Mouse (Mus musculus): ENCODE data around the gene Olfr119.
"Not testable (repeated sequence)": the region's sequence is repeated elsewhere in the genome, so short reads cannot be mapped to it uniquely, and the experiment has no call there.

The Olfr119 gene

DNA sequence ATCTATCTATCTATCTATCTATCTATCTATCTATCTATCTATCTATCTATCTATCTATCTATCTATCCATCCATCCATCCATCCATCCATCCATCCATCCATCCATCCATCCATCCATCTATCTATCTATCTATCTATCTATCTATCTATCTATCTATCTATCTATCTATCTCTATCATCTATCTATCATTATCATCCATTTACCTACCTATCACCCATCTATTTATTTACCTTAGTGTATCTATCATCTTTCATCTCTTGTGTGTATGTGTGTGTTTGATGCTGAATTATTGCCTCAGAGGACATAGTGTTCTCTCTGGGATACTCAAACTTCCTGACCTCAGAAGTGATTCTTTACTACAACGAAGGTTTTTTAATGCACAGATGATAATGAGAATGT is at the start of gene Olfr119:
Olfr119 (plus strand) TSS at position 301 of the 400 bp plus-strand sequence.
- not testable (repeated sequence) for DNase-seq (ENCODE audit: low read depth)

DNA sequence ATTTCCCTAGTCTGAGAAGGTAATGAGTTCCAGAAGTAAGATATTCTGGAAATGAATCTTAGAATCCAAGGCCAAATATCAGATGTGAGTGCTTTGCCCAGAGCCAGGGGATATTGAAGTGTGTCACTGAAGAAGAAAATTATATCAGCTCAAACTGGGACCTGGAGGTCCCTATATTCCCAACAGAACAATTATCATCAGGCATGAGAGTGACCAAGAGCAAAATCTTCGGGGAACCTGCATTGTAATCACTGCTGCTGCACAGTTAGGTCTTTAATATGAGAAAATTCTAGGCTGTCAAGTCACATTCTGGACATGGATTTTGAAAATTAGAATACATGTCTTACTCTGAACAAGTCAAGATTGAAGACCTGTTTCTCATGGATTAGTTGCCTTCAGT is 32.7 kb upstream of the Olfr119 start, which contains the start of gene Olfr117:
Olfr117 (minus strand) TSS at position 101 of the 400 bp plus-strand sequence.
- DNase-seq (ENCODE audit: low read depth), result no peak

DNA sequence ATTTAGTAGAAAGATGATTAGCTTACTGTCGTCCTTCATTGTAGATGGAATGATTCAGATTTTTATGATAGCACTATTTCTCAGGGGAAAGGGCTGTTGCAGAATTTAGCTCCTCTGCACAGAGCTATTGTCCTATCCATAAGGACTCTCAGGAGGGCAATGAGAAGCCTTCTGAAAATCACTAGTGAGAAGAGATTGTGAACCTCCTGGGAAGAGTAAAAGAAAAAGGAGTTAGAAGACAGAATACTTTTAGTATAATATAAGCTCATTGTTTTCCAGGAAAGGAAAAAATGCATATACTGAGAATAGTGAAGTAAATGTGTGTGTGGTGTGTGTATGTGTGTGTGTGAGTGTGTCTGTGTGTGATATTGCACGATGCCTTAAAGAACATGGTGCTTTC is 29.7 kb upstream of the Olfr119 start, which contains the start of gene Olfr118:
Olfr118 (plus strand) TSS at position 301 of the 400 bp plus-strand sequence.
- DNase-seq (ENCODE audit: low read depth), result no peak

DNA sequence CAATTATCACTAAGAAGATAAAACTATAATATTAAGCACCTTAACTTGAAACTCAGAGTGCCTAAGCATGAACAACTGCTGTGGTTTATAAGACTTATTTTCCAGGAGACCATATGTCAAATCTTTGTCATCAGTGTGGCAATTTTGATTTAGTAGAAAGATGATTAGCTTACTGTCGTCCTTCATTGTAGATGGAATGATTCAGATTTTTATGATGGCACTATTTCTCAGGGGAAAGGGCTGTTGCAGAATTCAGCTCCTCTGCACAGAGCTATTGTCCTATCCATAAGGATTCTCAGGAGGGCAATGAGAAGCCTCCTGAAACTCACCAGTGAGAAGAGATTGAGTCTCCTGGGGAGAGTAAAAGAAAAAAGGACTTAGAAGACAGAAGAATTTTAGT is 25.1 kb downstream of the Olfr119 start, which contains the start of gene Olfr120:
Olfr120 (plus strand) TSS at position 301 of the 400 bp plus-strand sequence.
- DNase-seq (ENCODE audit: low read depth), result no peak

DNA sequence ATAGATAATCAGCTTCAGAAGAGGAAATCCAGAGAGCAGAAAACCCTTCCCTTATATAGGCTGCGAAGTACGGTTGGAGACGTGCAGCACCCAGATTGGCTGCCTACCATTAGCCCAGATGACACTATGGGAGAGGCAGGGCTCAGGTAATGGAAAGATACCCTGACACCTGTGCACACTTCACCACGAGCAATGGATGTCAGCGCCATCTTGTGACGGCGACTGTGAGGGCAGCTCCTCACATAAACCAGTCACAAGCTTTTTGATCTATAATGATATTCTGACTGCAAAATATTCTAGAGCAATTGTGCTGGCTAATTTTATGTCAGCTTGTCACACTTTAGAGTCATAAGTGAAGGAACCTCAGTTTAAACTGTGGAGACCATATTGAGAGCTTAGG is 41.7 kb downstream of the Olfr119 start:
- DNase-seq (ENCODE audit: low read depth), result no peak
